Mouse (Mus musculus): ENCODE measurements around the gene Wdr5b. TPM values are rescaled to one million over a fixed set of nuclear protein-coding genes. Genes with fewer than 3 reads are reported as not detected.
"Not testable (repeated sequence)": the region's sequence is repeated elsewhere in the genome, so short reads cannot be mapped to it uniquely, and the experiment has no call there.

Gene Wdr5b
- 1 to 10 TPM; 2.2 to 2.4 TPM for total RNA-seq (2021)
- long read RNA-seq, experiment 1, transcript Wdr5b-201 (1 exons, 2,739 nt): major isoform, 5 of 5 reads
- long read RNA-seq, experiment 1, partial matches to known transcripts: 0 of 5 reads
- long read RNA-seq, experiment 1, other reads (novel, unspliced or antisense): 0 of 5 reads
- long read RNA-seq, experiment 2, transcript Wdr5b-201 (1 exons, 2,739 nt): major isoform, 6 of 6 reads
- long read RNA-seq, experiment 2, partial matches to known transcripts: 0 of 6 reads
- long read RNA-seq, experiment 2, other reads (novel, unspliced or antisense): 0 of 6 reads

GRCm38 (mm10) chr16:36040640-36041624, at the start of gene Wdr5b:
Gene Wdr5b (plus strand): TSS chr16:36041190.
- peak; percentile 92 for DNase-seq (ENCODE audit: low spot score)

- DNase-seq (ENCODE audit: low spot score): no peak
Measured at GRCm38 (mm10) chr16:35992391-35992790, 48.6 kb upstream of the Wdr5b start.

GRCm38 (mm10) chr16:35993316-35993715, 47.7 kb upstream of the Wdr5b start:
- no peak for DNase-seq (ENCODE audit: low spot score)

GRCm38 (mm10) chr16:35998852-35999251, 42.1 kb upstream of the Wdr5b start:
- not testable (repeated sequence) for DNase-seq (ENCODE audit: low spot score)

- DNase-seq (ENCODE audit: low spot score): no peak
Measured at GRCm38 (mm10) chr16:36008396-36008795, 32.6 kb upstream of the Wdr5b start.

- DNase-seq (ENCODE audit: low spot score): no peak
Measured at GRCm38 (mm10) chr16:36016335-36016734, 24.7 kb upstream of the Wdr5b start.

GRCm38 (mm10) chr16:36028120-36028519, 12.9 kb upstream of the Wdr5b start:
- not testable (repeated sequence) for DNase-seq (ENCODE audit: low spot score)

GRCm38 (mm10) chr16:36041625-36042020, 633 bp downstream of the Wdr5b start:
- DNase-seq (ENCODE audit: low spot score): no peak

- no peak for DNase-seq (ENCODE audit: low spot score)
Measured at GRCm38 (mm10) chr16:36043073-36043472, 2.1 kb downstream of the Wdr5b start.

GRCm38 (mm10) chr16:36043964-36044363, 3.0 kb downstream of the Wdr5b start:
- DNase-seq (ENCODE audit: low spot score): no peak

- DNase-seq (ENCODE audit: low spot score): no peak
Measured at GRCm38 (mm10) chr16:36047538-36047937, 6.5 kb downstream of the Wdr5b start.

GRCm38 (mm10) chr16:36051491-36051890, 10.5 kb downstream of the Wdr5b start:
- DNase-seq (ENCODE audit: low spot score): no peak

- no peak for DNase-seq (ENCODE audit: low spot score)
Measured at GRCm38 (mm10) chr16:36053524-36054275, 12.7 kb downstream of the Wdr5b start.

GRCm38 (mm10) chr16:36054920-36055319, 13.9 kb downstream of the Wdr5b start:
- DNase-seq (ENCODE audit: low spot score): no peak

GRCm38 (mm10) chr16:36056416-36056815, 15.4 kb downstream of the Wdr5b start:
- no peak for DNase-seq (ENCODE audit: low spot score)

GRCm38 (mm10) chr16:36057933-36058475, 17.0 kb downstream of the Wdr5b start:
- DNase-seq (ENCODE audit: low spot score): no peak

- DNase-seq (ENCODE audit: low spot score): not testable (repeated sequence)
Measured at GRCm38 (mm10) chr16:36062534-36062933, 21.5 kb downstream of the Wdr5b start.

- no peak for DNase-seq (ENCODE audit: low spot score)
Measured at GRCm38 (mm10) chr16:36063315-36063714, 22.3 kb downstream of the Wdr5b start.

GRCm38 (mm10) chr16:36064904-36065303, 23.9 kb downstream of the Wdr5b start:
- no peak for DNase-seq (ENCODE audit: low spot score)

GRCm38 (mm10) chr16:36067694-36068093, 26.7 kb downstream of the Wdr5b start:
- DNase-seq (ENCODE audit: low spot score): no peak

- no peak for DNase-seq (ENCODE audit: low spot score)
Measured at GRCm38 (mm10) chr16:36068356-36068755, 27.4 kb downstream of the Wdr5b start.

All from gastrocnemius, adult 18-20 months (tissue).